9 mouse cellular contexts compared by ENCODE assay signal in the genomic region with DNA sequence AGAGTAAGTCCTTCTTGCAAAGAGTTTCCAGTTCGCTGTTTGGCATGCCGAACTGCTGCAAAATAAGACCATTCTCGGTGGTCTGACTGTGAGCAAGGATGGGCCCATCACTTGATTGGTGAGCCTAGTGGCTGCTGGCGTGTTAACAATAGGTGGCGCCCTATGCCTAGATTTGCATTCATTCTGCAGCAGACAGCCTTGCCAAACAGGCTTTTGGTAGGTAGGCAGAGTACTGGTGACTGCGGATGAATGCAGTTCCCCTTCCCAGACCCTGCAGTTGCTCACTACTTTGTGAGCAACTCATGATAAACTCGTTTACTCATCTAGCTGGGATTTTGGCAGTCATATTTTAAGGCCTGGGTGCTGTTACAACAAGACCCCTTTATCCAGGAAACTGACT. TPM values are rescaled to one million over a fixed set of nuclear protein-coding genes. Genes with fewer than 3 reads are reported as not detected.
DNase-seq lines count a peak whose midpoint lies in the region; ATAC-seq and TF ChIP-seq lines count a peak whose summit lies in the region.
"Had no signal": no experiment of that assay in that cellular context is flagged by ENCODE, and none has a peak within 500 bp of the region (broad histone marks: within the 10 kb centered on the region; RNA-seq: fewer than 3 reads in every experiment).

No protein-coding gene starts in this region.

- H3K36me3 ChIP-seq in spleen, adult 2 months (ENCODE audit: control insufficient read depth, insufficient read depth, low read length), result no peaks in the 10 kb centered on the region
- H3K36me3 ChIP-seq in small intestine, adult 2 months (ENCODE audit: control insufficient read depth, insufficient read depth, low read length), result no peaks in the 10 kb centered on the region

- H3K27me3 ChIP-seq in spleen, adult 2 months (ENCODE audit: control insufficient read depth, insufficient read depth, low read length), result no peaks in the 10 kb centered on the region
- H3K27me3 ChIP-seq in small intestine, adult 2 months (ENCODE audit: control insufficient read depth, insufficient read depth, low read length), result peaks cover 4% of the 10 kb centered on the region; the same call in 1 of the 2 replicates

- TF ChIP-seq CTCF in spleen, adult 2 months (IDR thresholded peaks at IDR 0.05; ENCODE audit: extremely low read depth, insufficient read depth, insufficient read length, insufficient replicate concordance), result peak; percentile 2; the same call in 1 of the 2 replicates
- TF ChIP-seq CTCF in small intestine, adult 2 months (IDR thresholded peaks at IDR 0.05; ENCODE audit: extremely low read depth, insufficient read length, insufficient replicate concordance, low read depth, low read length), result peak; percentile 68; the same call in 1 of the 2 replicates

- no peak for TF ChIP-seq POLR2A in spleen, adult 2 months (IDR thresholded peaks at IDR 0.05; ENCODE audit: low read depth, low read length)
- no peak for TF ChIP-seq POLR2A in small intestine, adult 2 months (IDR thresholded peaks at IDR 0.05; ENCODE audit: low read depth, low read length)

- no peaks in the 10 kb centered on the region for H3K4me1 ChIP-seq in spleen, adult 2 months (ENCODE audit: control insufficient read depth, insufficient read depth, insufficient read length)
- H3K4me1 ChIP-seq in small intestine, adult 2 months (ENCODE audit: control insufficient read depth, insufficient read depth, insufficient read length, low read length), result no peaks in the 10 kb centered on the region

- peak; percentile 93 for ATAC-seq in common myeloid progenitor, adult 5-6 weeks (replicated peaks; ENCODE audit: low read depth, poor library complexity, severe bottlenecking)
- peak; percentile 22 to 80; a peak in 2 of 4 replicates for ATAC-seq in hematopoietic stem cell, adult 5-6 weeks (replicated peaks in 1 of 2; ENCODE audit: insufficient read depth in 1 of 2, low FRiP score in 2 of 2, low TSS enrichment in 1 of 2, low read depth in 1 of 2, poor library complexity in 2 of 2, severe bottlenecking in 2 of 2)

- DNase-seq in spleen, adult 2 months (ENCODE audit: low read depth in 1 of 2, low spot score in 2 of 2), result no peak
- DNase-seq in spleen, adult 12 weeks (ENCODE audit: low spot score), result no peak
- DNase-seq in layer of hippocampus, adult 18-20 months (ENCODE audit: low spot score in 2 of 2), result peak; percentile 52 to 88
- peak; percentile 63 for DNase-seq in lung, postnatal 10 days
- DNase-seq in natural killer cell, adult 2 months (ENCODE audit: low spot score in 2 of 2), result no peak

- no peak overlapping the region for H3K4me3 ChIP-seq in spleen, adult 2 months (ENCODE audit: extremely low read depth, insufficient read depth, insufficient read length)
- no peak overlapping the region for H3K4me3 ChIP-seq in small intestine, adult 2 months (ENCODE audit: low read depth, low read length)
- H3K4me3 ChIP-seq: erythroblast, embryonic 14.5 days had no signal

- H3K27ac ChIP-seq in spleen, adult 2 months (ENCODE audit: insufficient read depth, low read length), result no peak overlapping the region
- no peak overlapping the region for H3K27ac ChIP-seq in small intestine, adult 2 months (ENCODE audit: insufficient read depth, low read depth, low read length)

- WGBS in spleen, adult 2 months, result 53% methylated on average over 7 of the region's 7 CpGs
- 18% methylated on average over 7 of the region's 7 CpGs for WGBS in small intestine, adult 2 months

RNA-seq across cellular contexts. Expression of a gene that starts 20.4 kb away (rescaled TPM):
- not detected in 2 replicates for polyA plus RNA-seq in spleen, adult 2 months (2012; rRNA removed)
- 0.23 TPM in 1 of 2 replicates, not detected in the other for total RNA-seq in common myeloid progenitor, adult 5-6 weeks (2017)
- total RNA-seq in hematopoietic stem cell, adult 5-6 weeks (2017), result 0.69 TPM in 1 of 2 replicates, not detected in the other
- total RNA-seq in layer of hippocampus, adult 18-20 months (2021), result not detected
- not detected in 2 replicates for polyA plus RNA-seq in small intestine, adult 2 months (2012; rRNA removed)
- polyA plus RNA-seq: erythroblast, embryonic 14.5 days had no signal

RNA-seq across cellular contexts. Expression of a gene that starts 41.2 kb away (rescaled TPM):
- polyA plus RNA-seq in spleen, adult 2 months (2012; rRNA removed), result not detected in 2 replicates
- not detected in 2 replicates for total RNA-seq in common myeloid progenitor, adult 5-6 weeks (2017)
- not detected in 2 replicates for total RNA-seq in hematopoietic stem cell, adult 5-6 weeks (2017)
- not detected for total RNA-seq in layer of hippocampus, adult 18-20 months (2021)
- 30.1 and 67.3 TPM in 2 replicates for polyA plus RNA-seq in small intestine, adult 2 months (2012; rRNA removed)
- polyA plus RNA-seq: erythroblast, embryonic 14.5 days had no signal

Comparison
In these comparisons a context has a peak if more than half of its experiments do, and no peak if none do; other contexts are left out.
1. DNase-seq: peak in layer of hippocampus, adult 18-20 months (2 of 2) and lung, postnatal 10 days (single experiment); none in spleen, adult 2 months (0 of 2), spleen, adult 12 weeks (single experiment) and natural killer cell, adult 2 months (0 of 2).